Mouse (Mus musculus) cortical plate, adult 2 months (tissue): Measurements from ENCODE around the gene Hc. TPM values are rescaled to one million over a fixed set of nuclear protein-coding genes. Genes with fewer than 3 reads are reported as not detected.

Experiments used
- H3K27ac ChIP-seq: fragments of 200-500 bp; 2 replicates; pipeline ENCODE4 v1.5.1; 2012; ENCODE audit warnings: low read length, control low read depth, inconsistent platforms; ENCODE audit not compliant: insufficient read depth
- H3K4me1 ChIP-seq: fragments of 200-500 bp; 2 replicates; pipeline ENCODE4 v1.6.1; 2011; ENCODE audit warnings: low read length; ENCODE audit not compliant: control insufficient read depth, insufficient read depth
- H3K4me3 ChIP-seq: fragments of 200-500 bp; 2 replicates; pipeline ENCODE4 v1.5.1; 2011; ENCODE audit warnings: mild to moderate bottlenecking, low read length, control low read depth; ENCODE audit not compliant: insufficient read depth
- CTCF ChIP-seq: fragments of 200-500 bp; IDR thresholded peaks from 2 replicates; pipeline ENCODE4 v1.5.1; 2011; ENCODE audit warnings: mild to moderate bottlenecking, control low read depth, low read length; ENCODE audit not compliant: insufficient read depth; ENCODE audit errors: extremely low read depth
- POLR2A ChIP-seq: fragments of 200-500 bp; IDR thresholded peaks from 2 replicates; pipeline ENCODE4 v1.6.1; 2011; ENCODE audit warnings: mild to moderate bottlenecking, low read length, control low read depth; ENCODE audit not compliant: insufficient read depth; ENCODE audit errors: extremely low read depth
- polyA plus RNA-seq: library from polyadenylated mRNA; depleted of rRNA; stranded (reverse); fragments of >200 nt; gene quantifications from 2 replicates; pipeline ENCODE4 v1.2.3, GENCODE M21; 2012

The Hc gene
- polyA plus RNA-seq, 1 experiment = 0.35 TPM

- Histone ChIP-seq H3K4me1 (no peaks in the 10 kb centered on the region), H3K27ac (no peak overlapping the region), H3K4me3 (no peak overlapping the region)
- TF ChIP-seq POLR2A = no peak
- TF ChIP-seq CTCF = no peak
These were observed 78.1 kb downstream of the Hc start for GRCm38 (mm10) chr2:34982906-34983698.

GRCm38 (mm10) chr2:34982096-34982724 lies 79.0 kb downstream of the Hc start:
- H3K4me1 ChIP-seq = no peaks in the 10 kb centered on the region
- TF ChIP-seq CTCF (no peak), POLR2A (no peak)
- no peak overlapping the region for H3K27ac ChIP-seq
- H3K4me3 ChIP-seq = no peak overlapping the region

DNA sequence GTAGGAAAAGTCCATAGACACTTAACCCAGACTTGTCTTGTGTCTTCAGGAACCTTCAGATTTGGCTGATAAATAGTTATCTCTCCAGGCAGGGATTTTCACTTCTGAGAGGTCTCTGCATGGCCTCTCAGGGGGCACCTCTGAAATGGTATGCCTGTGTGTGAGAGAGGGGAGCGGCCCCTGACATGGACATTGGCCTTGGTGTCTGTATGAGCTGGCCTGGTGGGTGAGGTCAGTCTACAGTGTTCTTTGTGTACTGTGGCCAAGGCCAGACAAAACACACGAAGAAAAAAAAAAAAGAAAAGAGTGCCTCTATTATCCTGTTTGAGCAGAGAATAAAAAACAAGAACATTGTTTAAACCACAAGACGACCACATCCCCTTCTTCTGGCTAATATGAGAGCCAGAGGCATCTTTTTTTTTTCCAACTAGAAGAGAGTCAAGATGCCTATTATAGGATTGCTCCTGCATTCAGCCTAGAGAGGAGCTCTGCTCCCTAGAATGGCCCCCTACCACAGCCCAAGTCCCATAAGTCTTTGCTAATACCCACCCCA lies 81.7 kb downstream of the Hc start:
- TF ChIP-seq CTCF (no peak), POLR2A (no peak)
- Histone ChIP-seq H3K4me3 (no peak overlapping the region), H3K4me1 (no peaks in the 10 kb centered on the region), H3K27ac (no peak overlapping the region)

DNA sequence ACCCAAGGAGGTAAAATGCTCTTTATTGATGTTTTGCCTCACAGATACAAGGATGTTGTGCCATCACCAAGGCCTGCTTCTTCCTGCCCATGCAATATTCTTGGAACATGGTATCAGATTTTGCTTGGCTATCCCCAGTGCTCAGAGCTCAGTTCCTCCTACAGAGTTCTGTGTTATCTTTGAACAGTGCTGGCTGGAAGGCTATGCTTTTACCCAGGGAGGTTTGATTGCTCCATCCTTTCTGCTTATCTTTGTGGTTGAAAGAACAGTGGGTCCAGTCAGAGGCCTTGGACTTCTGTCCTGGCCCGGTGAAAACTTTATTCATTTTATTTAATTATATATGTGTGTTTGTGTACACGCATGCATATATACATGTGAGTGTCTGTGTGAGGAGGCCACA lies 83.0 kb downstream of the Hc start:
- H3K4me3 ChIP-seq = no peak overlapping the region
- TF ChIP-seq CTCF = no peak
- no peak for TF ChIP-seq POLR2A
- no peak overlapping the region for H3K27ac ChIP-seq
- H3K4me1 ChIP-seq = no peaks in the 10 kb centered on the region

DNA sequence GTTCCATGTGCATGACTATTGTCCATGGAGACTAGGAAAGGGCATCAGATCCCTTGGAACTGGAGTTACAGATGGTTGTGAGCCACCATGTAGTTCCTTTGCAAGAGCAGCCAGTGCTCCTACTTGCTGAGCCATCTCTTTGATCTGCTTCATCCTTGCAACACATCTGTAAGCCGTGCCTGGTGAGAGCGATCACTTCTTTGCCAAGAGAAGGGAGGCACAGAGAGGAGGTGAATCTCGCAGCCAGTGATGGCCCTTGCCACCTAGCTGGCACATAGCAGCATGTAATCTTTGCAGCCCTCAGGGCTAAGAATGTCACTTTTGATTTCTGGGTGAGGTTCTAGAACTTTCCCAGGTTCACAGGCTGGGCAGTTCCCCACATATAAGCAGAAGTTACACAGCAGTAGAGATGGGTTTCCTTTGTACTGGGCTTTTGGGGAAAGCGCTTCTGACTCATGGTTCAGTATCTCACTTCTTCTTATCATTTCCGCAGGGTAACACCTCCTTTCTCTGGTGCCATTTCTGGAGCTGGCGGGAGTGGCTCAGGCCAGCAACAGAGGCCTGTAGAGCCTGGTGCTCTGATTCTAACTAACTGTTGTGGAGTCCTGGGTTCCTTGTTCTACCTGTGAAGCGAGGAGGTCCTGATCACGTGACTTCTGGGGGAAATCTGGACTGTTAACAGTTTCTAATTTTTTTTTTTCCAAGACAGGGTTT lies 84.1 kb downstream of the Hc start:
- no peak for TF ChIP-seq POLR2A
- TF ChIP-seq CTCF = no peak
- no peak overlapping the region for H3K27ac ChIP-seq
- no peak overlapping the region for H3K4me3 ChIP-seq
- no peaks in the 10 kb centered on the region for H3K4me1 ChIP-seq

- TF ChIP-seq POLR2A (no peak), CTCF (no peak)
- Histone ChIP-seq H3K27ac (no peak overlapping the region), H3K4me3 (no peak overlapping the region), H3K4me1 (no peaks in the 10 kb centered on the region)
These were observed 84.8 kb downstream of the Hc start for GRCm38 (mm10) chr2:34976447-34976846.

DNA sequence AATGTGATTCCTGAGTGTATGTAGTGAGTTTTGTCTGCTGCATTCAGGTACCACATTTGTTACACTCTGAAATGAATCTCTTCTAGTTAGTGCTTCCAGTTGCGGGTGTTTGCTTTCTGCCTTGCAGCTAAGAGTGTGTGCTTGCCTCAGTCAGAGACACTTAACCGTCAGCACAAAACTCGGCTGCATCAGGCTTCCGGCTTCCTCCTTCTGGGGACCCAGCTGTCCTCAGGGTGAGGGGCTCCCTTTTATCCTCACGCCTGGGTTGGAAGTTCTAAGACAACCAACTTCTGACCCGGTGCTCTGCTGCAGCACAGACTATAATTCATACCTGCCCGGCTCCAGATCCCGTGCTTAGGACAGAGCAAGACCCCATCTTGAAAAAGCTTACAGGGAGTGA lies 88.2 kb downstream of the Hc start:
- Histone ChIP-seq H3K4me1 (peaks cover 2% of the 10 kb centered on the region), H3K4me3 (no peak overlapping the region), H3K27ac (no peak overlapping the region)
- TF ChIP-seq POLR2A = no peak
- no peak for TF ChIP-seq CTCF

DNA sequence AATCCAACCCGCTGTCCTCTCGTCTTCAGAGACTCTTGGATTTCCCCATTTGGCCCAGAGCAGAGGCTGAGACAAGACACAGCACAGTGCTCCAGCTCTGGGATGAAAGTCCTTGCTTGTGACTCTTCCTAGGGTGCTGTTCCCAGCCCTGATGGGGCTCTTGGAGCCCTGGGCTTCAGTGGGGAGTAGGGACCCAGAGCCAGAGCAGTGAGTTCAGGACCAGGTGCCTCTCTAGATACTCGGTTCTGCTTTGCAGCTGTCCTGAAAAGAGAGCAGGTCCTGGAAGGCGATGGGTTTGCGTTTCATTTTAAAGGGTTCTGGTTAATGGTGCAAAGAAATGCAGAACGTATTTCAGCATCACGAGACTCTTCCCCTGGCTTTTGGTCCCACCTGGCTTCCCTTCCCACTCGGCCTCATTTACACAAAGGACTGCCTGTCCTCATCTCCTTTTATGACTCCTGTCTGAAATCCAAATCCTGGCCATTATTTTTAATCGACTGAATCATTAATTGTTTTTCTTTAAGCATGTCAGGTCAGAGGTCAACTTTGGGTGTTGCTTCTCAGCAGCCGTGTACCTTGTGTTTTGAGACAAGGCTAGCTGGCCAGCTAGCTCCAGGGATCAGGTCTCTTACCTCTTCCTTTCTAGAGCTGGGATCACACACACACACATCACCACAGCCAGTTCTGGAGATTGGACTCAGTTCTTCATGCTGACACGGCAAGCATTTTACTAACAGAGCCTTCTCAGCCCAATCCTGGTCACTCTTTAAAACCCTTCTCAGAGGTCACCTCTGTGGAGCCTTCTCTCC lies 90.0 kb downstream of the Hc start:
- H3K27ac ChIP-seq = no peak overlapping the region
- TF ChIP-seq CTCF (no peak), POLR2A (no peak)
- no peak overlapping the region for H3K4me3 ChIP-seq
- H3K4me1 ChIP-seq = peaks cover 2% of the 10 kb centered on the region

DNA sequence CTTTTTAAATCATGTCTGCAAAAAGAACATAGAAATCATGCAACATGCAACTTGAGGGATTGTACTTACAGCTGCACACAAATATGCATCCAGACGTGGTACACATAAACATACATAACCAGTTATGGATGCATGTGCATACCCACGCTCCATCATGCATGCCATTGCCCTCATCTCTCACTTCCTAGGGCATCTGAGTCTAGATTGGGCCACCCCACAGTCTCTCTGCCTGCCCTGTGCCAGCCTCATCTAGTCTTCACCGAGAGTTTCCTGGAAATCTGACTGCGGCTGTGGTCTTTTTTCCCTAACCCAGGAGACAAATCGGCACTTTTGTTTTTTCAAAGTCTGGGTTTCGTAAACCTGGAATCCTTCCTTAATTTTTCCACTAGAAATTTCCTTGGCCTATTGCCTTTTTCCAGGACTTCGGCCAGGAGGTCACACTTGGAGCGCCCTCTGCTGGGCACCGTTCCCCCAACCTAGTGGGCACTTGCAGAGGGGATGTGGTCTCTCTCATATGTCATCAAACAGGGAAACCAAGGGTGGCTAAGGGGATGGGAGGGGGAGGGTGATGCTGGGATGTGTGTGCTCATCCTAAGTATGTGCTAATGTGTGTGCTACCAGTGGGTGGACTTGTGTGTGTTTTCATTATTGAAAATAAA lies 91.0 kb downstream of the Hc start:
- Histone ChIP-seq H3K4me1 (peaks cover 2% of the 10 kb centered on the region), H3K4me3 (no peak overlapping the region), H3K27ac (no peak overlapping the region)
- TF ChIP-seq CTCF (peak; percentile 53), POLR2A (no peak)
